28 mouse cellular contexts compared by ENCODE assay signal in the genomic region with DNA sequence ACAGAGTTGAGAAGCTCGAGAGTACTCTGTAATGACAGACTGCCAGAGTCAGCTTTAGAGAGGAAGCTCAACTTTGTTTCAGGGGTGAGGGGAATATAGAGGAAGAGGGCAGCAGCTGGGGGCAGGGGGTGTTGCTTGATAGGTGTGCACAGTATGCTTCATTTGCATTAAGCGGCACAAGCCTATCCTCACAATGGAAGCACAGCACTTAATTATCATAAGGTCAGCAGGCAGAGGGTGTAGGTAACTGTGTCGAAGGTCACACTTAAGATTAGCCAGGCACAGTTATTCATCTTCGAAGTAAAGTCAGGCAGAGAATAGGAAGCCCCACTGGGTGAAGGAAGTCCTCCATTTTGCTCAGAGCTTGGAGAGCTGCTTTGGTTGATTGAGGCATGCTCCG.
"Had no signal": no experiment of that assay in that cellular context is flagged by ENCODE, and none has a peak within 500 bp of the region (broad histone marks: within the 10 kb centered on the region; RNA-seq: fewer than 3 reads in every experiment).

No protein-coding gene starts in this region.

- H3K4me2 ChIP-seq: heart, embryonic 11.5 days; heart, embryonic 13.5 days; heart, embryonic 15.5 days; hindbrain, embryonic 13.5 days; hindbrain, embryonic 15.5 days; kidney, embryonic 15.5 days; limb, embryonic 13.5 days; limb, embryonic 15.5 days; liver, embryonic 12.5 days had no signal

- H3K4me3 ChIP-seq: gastrocnemius, adult 2 months; heart, adult 2 months; heart, embryonic 13.5 days; heart, embryonic 15.5 days; hindbrain, embryonic 13.5 days; hindbrain, embryonic 15.5 days; kidney, embryonic 15.5 days; limb, embryonic 13.5 days; limb, embryonic 15.5 days; liver, embryonic 12.5 days had no signal

- H3K4me1 ChIP-seq: heart, embryonic 13.5 days; heart, embryonic 15.5 days; hindbrain, embryonic 13.5 days; hindbrain, embryonic 15.5 days; kidney, embryonic 15.5 days; limb, embryonic 13.5 days; limb, embryonic 15.5 days had no signal

- H3K27me3 ChIP-seq: heart, embryonic 13.5 days; heart, embryonic 15.5 days; hindbrain, embryonic 13.5 days; hindbrain, embryonic 15.5 days; kidney, embryonic 15.5 days; limb, embryonic 13.5 days; limb, embryonic 15.5 days; liver, embryonic 12.5 days had no signal

- H3K9ac ChIP-seq: heart, embryonic 13.5 days; heart, embryonic 15.5 days; hindbrain, embryonic 13.5 days; hindbrain, embryonic 15.5 days; kidney, embryonic 15.5 days; limb, embryonic 13.5 days; limb, embryonic 15.5 days; liver, embryonic 12.5 days; liver, embryonic 14.5 days had no signal

- DNase-seq: gastrocnemius, adult 2 months; gastrocnemius, postnatal 10 days; gastrocnemius, postnatal 36 days; heart, adult 11 months; heart, adult 2 months; heart, postnatal 14 days; heart, postnatal 36 days; kidney, adult 11 months; kidney, adult 2 months; kidney, adult 9 months; kidney, postnatal 14 days; kidney, postnatal 36 days; layer of hippocampus, adult 9-11 months; layer of hippocampus, postnatal 36 days; left cerebral cortex, postnatal 4 days had no signal

- H3K9me3 ChIP-seq: heart, embryonic 13.5 days; heart, embryonic 15.5 days; hindbrain, embryonic 13.5 days; hindbrain, embryonic 15.5 days; kidney, embryonic 15.5 days; limb, embryonic 13.5 days; limb, embryonic 15.5 days; liver, embryonic 12.5 days had no signal

- ATAC-seq: hindbrain, postnatal 0 days; intestine, embryonic 16.5 days; liver, embryonic 12.5 days had no signal

- H3K27ac ChIP-seq: gastrocnemius, adult 2 months; heart, adult 2 months; heart, embryonic 13.5 days; heart, embryonic 15.5 days; hindbrain, embryonic 13.5 days; hindbrain, embryonic 15.5 days; hindbrain, postnatal 0 days; kidney, embryonic 15.5 days; kidney, postnatal 0 days; limb, embryonic 13.5 days; limb, embryonic 15.5 days; liver, embryonic 12.5 days; liver, embryonic 14.5 days had no signal

- H3K36me3 ChIP-seq: heart, embryonic 13.5 days; heart, embryonic 15.5 days; hindbrain, embryonic 13.5 days; hindbrain, embryonic 15.5 days; kidney, embryonic 15.5 days; limb, embryonic 13.5 days; limb, embryonic 15.5 days; liver, embryonic 12.5 days had no signal
